Mouse (Mus musculus): ENCODE measurements around the gene Cyp2f2. TPM values are rescaled to one million over a fixed set of nuclear protein-coding genes. Genes with fewer than 3 reads are reported as not detected.

Cyp2f2 gene
- total and polyA plus RNA-seq, 2 experiments from 2014 or later: 0.05 TPM; not detected in 1

GRCm38 (mm10) chr7:27132588-27132987 lies 12.9 kb downstream of the Cyp2f2 start:
- Histone ChIP-seq H3K9ac (replicated peaks; ENCODE audit: low read depth, low read length) (no peak overlapping the region), H3K27ac (ENCODE audit: low read depth) (no peak overlapping the region), H3K4me3 (ENCODE audit: low read depth, low read length) (no peak overlapping the region), H3K4me2 (ENCODE audit: low read depth, low read length) (no peak overlapping the region), H3K9me3 (replicated peaks; ENCODE audit: control insufficient read depth, low read length) (no peaks in the 10 kb centered on the region), H3K36me3 (replicated peaks; ENCODE audit: control insufficient read depth, insufficient read depth, low read length) (no peaks in the 10 kb centered on the region), H3K4me1 (ENCODE audit: control insufficient read depth, insufficient read depth) (no peaks in the 10 kb centered on the region), H3K27me3 (ENCODE audit: control insufficient read depth, insufficient read depth, low read length) (no peaks in the 10 kb centered on the region)
- TF ChIP-seq CTCF (IDR thresholded peaks at IDR 0.05; ENCODE audit: low read depth) (peak; percentile 38; the same call in 1 of the 2 replicates), EP300 (IDR thresholded peaks at IDR 0.05; ENCODE audit: low read depth) (no peak)
- peak; percentile 46 for DNase-seq (ENCODE audit: low spot score)
- WGBS: 10% methylated on average over 10 of the region's 10 CpGs
- ATAC-seq (ENCODE audit: insufficient read depth, low read depth): no peak

GRCm38 (mm10) chr7:27133156-27133555 lies 13.4 kb downstream of the Cyp2f2 start:
- Histone ChIP-seq H3K4me1 (ENCODE audit: control insufficient read depth, insufficient read depth) (no peaks in the 10 kb centered on the region), H3K4me2 (ENCODE audit: low read depth, low read length) (no peak overlapping the region), H3K9me3 (replicated peaks; ENCODE audit: control insufficient read depth, low read length) (no peaks in the 10 kb centered on the region), H3K36me3 (replicated peaks; ENCODE audit: control insufficient read depth, insufficient read depth, low read length) (no peaks in the 10 kb centered on the region), H3K4me3 (ENCODE audit: low read depth, low read length) (no peak overlapping the region), H3K27me3 (ENCODE audit: control insufficient read depth, insufficient read depth, low read length) (no peaks in the 10 kb centered on the region), H3K9ac (replicated peaks; ENCODE audit: low read depth, low read length) (no peak overlapping the region), H3K27ac (ENCODE audit: low read depth) (no peak overlapping the region)
- TF ChIP-seq CTCF (IDR thresholded peaks at IDR 0.05; ENCODE audit: low read depth) (no peak), EP300 (IDR thresholded peaks at IDR 0.05; ENCODE audit: low read depth) (no peak)
- DNase-seq (ENCODE audit: low spot score) (no peak), ATAC-seq (ENCODE audit: insufficient read depth, low read depth) (0 out of 2 replicates have a peak, but pooled peaks have one; percentile 36)
- WGBS: 40% methylated on average over 12 of the region's 12 CpGs

DNA sequence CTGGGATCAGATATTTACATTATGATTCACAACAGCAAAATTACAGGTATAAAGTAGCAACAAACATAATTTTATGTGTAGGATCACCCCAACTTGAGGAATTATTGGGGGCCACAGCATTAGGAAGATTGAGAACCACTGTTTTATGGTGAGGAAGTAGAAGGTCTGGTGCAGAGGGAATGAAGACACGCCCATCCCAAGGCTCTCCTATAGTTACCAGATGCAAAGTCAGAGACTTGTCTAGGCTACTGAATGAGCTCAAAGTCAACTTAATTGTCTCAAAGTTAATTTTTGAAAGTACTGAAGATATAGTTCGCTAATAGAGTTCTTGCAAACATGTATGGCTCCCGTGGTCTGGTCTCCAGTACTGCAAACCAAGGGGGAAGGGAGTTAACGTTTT lies 14.0 kb downstream of the Cyp2f2 start:
- Histone ChIP-seq H3K36me3 (replicated peaks; ENCODE audit: control insufficient read depth, insufficient read depth, low read length) (no peaks in the 10 kb centered on the region), H3K9ac (replicated peaks; ENCODE audit: low read depth, low read length) (no peak overlapping the region), H3K9me3 (replicated peaks; ENCODE audit: control insufficient read depth, low read length) (no peaks in the 10 kb centered on the region), H3K27ac (ENCODE audit: low read depth) (no peak overlapping the region), H3K4me3 (ENCODE audit: low read depth, low read length) (no peak overlapping the region), H3K27me3 (ENCODE audit: control insufficient read depth, insufficient read depth, low read length) (no peaks in the 10 kb centered on the region), H3K4me1 (ENCODE audit: control insufficient read depth, insufficient read depth) (no peaks in the 10 kb centered on the region), H3K4me2 (ENCODE audit: low read depth, low read length) (no peak overlapping the region)
- no peak for TF ChIP-seq EP300 (IDR thresholded peaks at IDR 0.05; ENCODE audit: low read depth)
- TF ChIP-seq CTCF (IDR thresholded peaks at IDR 0.05; ENCODE audit: low read depth): no peak
- 76% methylated on average over 4 of the region's 4 CpGs for WGBS
- DNase-seq (ENCODE audit: low spot score) (no peak), ATAC-seq (ENCODE audit: insufficient read depth, low read depth) (no peak)

GRCm38 (mm10) chr7:27136410-27136996 lies 16.8 kb downstream of the Cyp2f2 start:
- H3K36me3 ChIP-seq (replicated peaks; ENCODE audit: control insufficient read depth, insufficient read depth, low read length): no peaks in the 10 kb centered on the region
- TF ChIP-seq CTCF (IDR thresholded peaks at IDR 0.05; ENCODE audit: low read depth) (no peak), EP300 (IDR thresholded peaks at IDR 0.05; ENCODE audit: low read depth) (no peak)
- ATAC-seq (ENCODE audit: insufficient read depth, low read depth): no peak
- WGBS: 49% methylated on average over 8 of the region's 8 CpGs
- H3K9me3 ChIP-seq (replicated peaks; ENCODE audit: control insufficient read depth, low read length): no peaks in the 10 kb centered on the region
- no peak for DNase-seq (ENCODE audit: low spot score)
- H3K9ac ChIP-seq (replicated peaks; ENCODE audit: low read depth, low read length): no peak overlapping the region
- H3K27ac ChIP-seq (ENCODE audit: low read depth): no peak overlapping the region
- no peak overlapping the region for H3K4me2 ChIP-seq (ENCODE audit: low read depth, low read length)
- H3K27me3 ChIP-seq (ENCODE audit: control insufficient read depth, insufficient read depth, low read length): no peaks in the 10 kb centered on the region
- no peak overlapping the region for H3K4me3 ChIP-seq (ENCODE audit: low read depth, low read length)
- H3K4me1 ChIP-seq (ENCODE audit: control insufficient read depth, insufficient read depth): no peaks in the 10 kb centered on the region

DNA sequence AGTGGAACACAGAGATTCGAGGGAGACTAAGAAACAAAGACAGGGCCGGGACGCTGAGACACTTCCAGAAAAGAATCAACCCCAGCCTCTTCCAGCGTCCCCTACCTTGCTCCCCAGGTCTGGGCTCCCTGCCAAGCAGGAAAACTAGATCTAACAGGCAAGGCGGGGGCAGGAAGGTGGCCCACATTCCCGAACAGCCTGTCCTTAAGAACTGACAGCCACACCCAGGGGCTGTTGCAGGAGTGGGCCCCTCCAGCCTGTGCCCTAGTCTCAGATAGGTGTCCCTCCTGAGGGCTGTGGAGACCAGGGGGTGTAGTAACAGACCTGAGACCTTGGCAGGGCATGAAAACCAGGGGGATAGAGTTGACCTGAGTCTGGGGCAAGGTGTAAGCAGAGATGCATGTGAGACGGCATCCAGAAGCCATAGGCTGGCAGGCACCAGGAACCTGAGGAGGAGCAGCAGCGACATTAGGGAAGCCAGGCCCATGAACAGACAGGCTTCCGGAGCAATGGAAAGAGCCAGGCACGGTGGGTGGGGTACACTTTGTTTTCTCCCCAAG lies 33.6 kb downstream of the Cyp2f2 start, which contains the start of gene Cyp2t4:
Gene Cyp2t4, plus strand, starts transcription at position 510 of the 560 bp plus-strand sequence.
- Histone ChIP-seq H3K4me2 (ENCODE audit: low read depth, low read length) (no peak within 1 kb of the TSS), H3K9ac (replicated peaks; ENCODE audit: low read depth, low read length) (no peak within 1 kb of the TSS), H3K4me1 (ENCODE audit: control insufficient read depth, insufficient read depth) (no peaks in the 10 kb centered on the region), H3K4me3 (ENCODE audit: low read depth, low read length) (no peak within 1 kb of the TSS), H3K9me3 (replicated peaks; ENCODE audit: control insufficient read depth, low read length) (no peaks in the 10 kb centered on the region), H3K27me3 (ENCODE audit: control insufficient read depth, insufficient read depth, low read length) (no peaks in the 10 kb centered on the region), H3K36me3 (replicated peaks; ENCODE audit: control insufficient read depth, insufficient read depth, low read length) (peaks cover 12% of the 10 kb centered on the region), H3K27ac (ENCODE audit: low read depth) (no peak within 1 kb of the TSS)
- WGBS: 49% methylated on average over 10 of the region's 10 CpGs
- DNase-seq (ENCODE audit: low spot score): no peak
- TF ChIP-seq EP300 (IDR thresholded peaks at IDR 0.05; ENCODE audit: low read depth): no peak
- no peak for TF ChIP-seq CTCF (IDR thresholded peaks at IDR 0.05; ENCODE audit: low read depth)
- ATAC-seq (ENCODE audit: insufficient read depth, low read depth): peak; percentile 49; the same call in 1 of the 2 replicates

Data from heart, postnatal 0 days (tissue).